Mouse (Mus musculus): ENCODE data around the gene Mthfsd. TPM values are rescaled to one million over a fixed set of nuclear protein-coding genes. Genes with fewer than 3 reads are reported as not detected.

The Mthfsd gene
- polyA plus RNA-seq, 1 experiment from 2014 or later: 50.3 TPM

Small RNAs within 50 kb of the gene (microRNA-seq; reads per million reads assigned to microRNA genes)
- not detected for gene Gm27530

Other genes starting within 250 kb of the Mthfsd start
- gene Foxf1, start 24.0 kb downstream of the Mthfsd start, polyA plus RNA-seq (2015; fragmentation: Nextera tagmentation; extraction: Ambion mirVana): 1.3 and 1.4 TPM in 2 replicates
- 4.1 and 5.5 TPM in 2 replicates for gene Foxc2, start 7.8 kb upstream of the Mthfsd start, polyA plus RNA-seq (2015; fragmentation: Nextera tagmentation; extraction: Ambion mirVana)
- gene Foxl1, start 19.5 kb upstream of the Mthfsd start, polyA plus RNA-seq (2015; fragmentation: Nextera tagmentation; extraction: Ambion mirVana): 0.14 and 0.40 TPM in 2 replicates

Measured in hindbrain, embryonic 15.5 days (tissue).